Mouse (Mus musculus) bone marrow macrophage, adult 2 months (primary cell): ENCODE data around the gene Rab4a.

Experiments
- CTCF ChIP-seq: IDR thresholded peaks from 2 replicates; pipeline ENCODE4 v1.5.1; 2012; ENCODE audit warnings: low read depth, mild to moderate bottlenecking, low read length, moderate library complexity
- POLR2A ChIP-seq: IDR thresholded peaks from 2 replicates; pipeline ENCODE4 v1.6.1; 2012; ENCODE audit warnings: mild to moderate bottlenecking, low read depth, low read length, borderline replicate concordance

GRCm38 (mm10) chr8:123803639-123804038 lies 2.1 kb upstream of the Rab4a start:
- no peak for TF ChIP-seq POLR2A
- no peak for TF ChIP-seq CTCF
